Mouse (Mus musculus) liver, embryonic 14.5 days (tissue): Measurements from ENCODE around the gene Qars. TPM values are rescaled to one million over a fixed set of nuclear protein-coding genes. Genes with fewer than 3 reads are reported as not detected.

ENCODE experiments used
- ATAC-seq: fragments of 200-750 bp; cut with Nextera tagmentation; 2 replicates; pipeline ENCODE4 v1.8.0; 2017; ENCODE audit warnings: moderate number of reproducible peaks, mild to moderate bottlenecking, moderate library complexity; ENCODE audit not compliant: insufficient read depth
- DNase-seq, 3 experiments: peaks; one replicate each; pipeline ENCODE4 v3.0.0-alpha.2; 2012 to 2013; ENCODE audit warnings: low read depth in 3 of 3, low spot score in 3 of 3
- H3K27ac ChIP-seq: fragments of 300-500 bp; sonication (generic); 2 replicates; pipeline ENCODE4 v1.5.1; 2014; ENCODE audit warnings: moderate library complexity, mild to moderate bottlenecking, control low read depth, inconsistent platforms
- H3K27me3 ChIP-seq: fragments of 300-500 bp; sonication (generic); 2 replicates; pipeline ENCODE4 v1.6.1; 2014; ENCODE audit warnings: mild to moderate bottlenecking, low read length, moderate library complexity; ENCODE audit not compliant: control insufficient read depth, insufficient read depth
- H3K36me3 ChIP-seq: fragments of 300-500 bp; sonication (generic); replicated peaks from 2 replicates; pipeline ENCODE4 v1.6.1; 2014; ENCODE audit warnings: low read depth; ENCODE audit not compliant: control insufficient read depth, insufficient read depth
- H3K4me1 ChIP-seq, 2 experiments: fragments of 200-500 bp in 1 of 2; fragments of 300-500 bp in 1 of 2; sonication (generic) in 1 of 2; replicated peaks; 2 replicates each; pipeline ENCODE4 v1.6.1; 2012 to 2014; ENCODE audit warnings: antibody characterized with exemption in 1 of 2, inconsistent platforms in 1 of 2, low read length in 1 of 2; ENCODE audit not compliant: control insufficient read depth in 2 of 2, insufficient read depth in 2 of 2
- H3K4me2 ChIP-seq: fragments of 300-500 bp; sonication (generic); 2 replicates; pipeline ENCODE4 v1.6.1; 2014; ENCODE audit warnings: low read depth, mild to moderate bottlenecking, control low read depth, moderate library complexity
- H3K4me3 ChIP-seq, 2 experiments: fragments of 200-500 bp in 1 of 2; fragments of 300-500 bp in 1 of 2; sonication (generic) in 1 of 2; 2 replicates each; pipeline ENCODE4 v1.5.1; 2012 to 2014; ENCODE audit warnings: low read depth in 2 of 2, low read length in 2 of 2, mild to moderate bottlenecking in 2 of 2, control low read depth in 1 of 2, inconsistent platforms in 1 of 2, moderate library complexity in 1 of 2; ENCODE audit not compliant: insufficient read depth in 1 of 2
- H3K9ac ChIP-seq: fragments of 300-500 bp; sonication (generic); replicated peaks from 2 replicates; pipeline ENCODE4 v1.6.1; 2014; ENCODE audit warnings: mild to moderate bottlenecking, control low read depth, moderate library complexity
- H3K9me3 ChIP-seq: fragments of 300-500 bp; sonication (generic); 2 replicates; pipeline ENCODE4 v1.6.1; 2016; ENCODE audit warnings: low read length, mixed read lengths; ENCODE audit not compliant: control insufficient read depth
- CTCF ChIP-seq: IDR thresholded peaks from 2 replicates; pipeline ENCODE4 v1.5.1; 2016; ENCODE audit warnings: antibody characterized with exemption, low read depth, control low read depth
- EP300 ChIP-seq: IDR thresholded peaks from 2 replicates; pipeline ENCODE4 v1.6.1; 2016; ENCODE audit warnings: antibody characterized with exemption, low read depth
- WGBS: fragments of 180-500 bp; shearing (Covaris S2); extraction: QIAGEN DNeasy Blood & Tissue Kit; methylation state at CpG from one replicate; pipeline ENCODE4 v1.1.7; 2014; ENCODE audit not compliant: insufficient replicate concordance; 5-methylcytosine and 5-hydroxymethylcytosine counted together
- polyA plus RNA-seq, 2 experiments: library from polyadenylated mRNA; depleted of rRNA in 1 of 2; stranded (reverse) in 1 of 2; unstranded in 1 of 2; fragments of >200 nt; fragmentation: Nextera tagmentation in 1 of 2; extraction: Ambion mirVana in 1 of 2; gene quantifications; 2 replicates each; pipeline versions ENCODE4 v1.2.1 to v1.2.3; 2012 to 2014

The Qars gene
- polyA plus RNA-seq, 2 experiments, result 65.8 to 88.6 TPM

DNA sequence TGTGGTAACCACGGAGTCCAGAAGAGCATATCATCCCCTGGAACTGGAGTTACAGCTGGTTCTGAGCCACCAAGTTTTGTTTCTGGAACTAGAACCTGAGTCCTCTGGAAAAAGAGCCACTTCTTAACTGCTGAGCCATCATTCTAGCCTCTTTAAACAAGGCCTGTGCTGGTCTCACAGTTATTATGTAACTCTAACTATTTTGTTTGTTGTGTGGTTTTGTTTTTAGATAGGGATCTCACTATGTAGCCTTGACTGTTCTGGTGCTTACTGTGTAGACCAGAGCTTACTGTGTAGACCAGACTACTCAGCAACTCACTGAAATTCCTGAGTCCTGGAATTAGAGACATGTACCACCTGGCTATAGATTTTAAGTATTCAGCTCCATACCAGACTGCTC is 39.4 kb downstream of the Qars start:
- Histone ChIP-seq H3K36me3 (peaks cover 76% of the 10 kb centered on the region), H3K9me3 (no peaks in the 10 kb centered on the region), H3K4me2 (no peak overlapping the region), H3K27me3 (no peaks in the 10 kb centered on the region), H3K4me1 (peaks cover 2 to 4% of the 10 kb centered on the region in 2 experiments; a peak in 2 of 4 replicates), H3K4me3 (no peak overlapping the region), H3K27ac (no peak overlapping the region), H3K9ac (no peak overlapping the region)
- DNase-seq, result no peak
- 91% methylated on average over 1 of the region's 1 CpGs for WGBS
- no peak for TF ChIP-seq CTCF
- TF ChIP-seq EP300, result no peak
- ATAC-seq, result no peak

DNA sequence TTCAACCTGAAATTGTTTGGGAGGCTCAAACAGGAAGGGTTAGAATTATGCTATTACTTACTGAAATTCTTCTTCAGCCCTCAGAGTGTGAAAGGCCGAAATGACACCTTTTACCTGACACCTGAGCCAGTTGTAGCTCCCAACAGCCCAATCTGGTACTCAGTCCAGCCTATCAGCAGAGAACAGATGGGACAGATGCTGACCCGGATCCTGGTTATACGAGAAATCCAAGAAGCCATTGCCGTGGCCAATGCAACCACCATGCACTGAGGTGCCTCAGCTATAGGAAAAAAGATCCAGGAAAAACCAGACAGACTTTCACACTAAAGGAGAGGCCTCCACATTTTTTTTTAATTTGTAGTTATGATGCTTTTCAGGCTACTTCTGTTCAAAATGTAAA is 51.7 kb downstream of the Qars start:
- no peak overlapping the region for H3K9ac ChIP-seq
- H3K9me3 ChIP-seq, result no peaks in the 10 kb centered on the region
- H3K4me3 ChIP-seq, result no peak overlapping the region
- TF ChIP-seq EP300, result no peak
- no peak for TF ChIP-seq CTCF
- H3K36me3 ChIP-seq, result peaks cover 65% of the 10 kb centered on the region
- no peak overlapping the region for H3K27ac ChIP-seq
- DNase-seq (no peak), ATAC-seq (no peak)
- H3K27me3 ChIP-seq, result no peaks in the 10 kb centered on the region
- H3K4me1 ChIP-seq, result peaks cover 10 to 14% of the 10 kb centered on the region in 2 experiments; a peak in 3 of 4 replicates
- no peak overlapping the region for H3K4me2 ChIP-seq
- 73% methylated on average over 4 of the region's 4 CpGs for WGBS

DNA sequence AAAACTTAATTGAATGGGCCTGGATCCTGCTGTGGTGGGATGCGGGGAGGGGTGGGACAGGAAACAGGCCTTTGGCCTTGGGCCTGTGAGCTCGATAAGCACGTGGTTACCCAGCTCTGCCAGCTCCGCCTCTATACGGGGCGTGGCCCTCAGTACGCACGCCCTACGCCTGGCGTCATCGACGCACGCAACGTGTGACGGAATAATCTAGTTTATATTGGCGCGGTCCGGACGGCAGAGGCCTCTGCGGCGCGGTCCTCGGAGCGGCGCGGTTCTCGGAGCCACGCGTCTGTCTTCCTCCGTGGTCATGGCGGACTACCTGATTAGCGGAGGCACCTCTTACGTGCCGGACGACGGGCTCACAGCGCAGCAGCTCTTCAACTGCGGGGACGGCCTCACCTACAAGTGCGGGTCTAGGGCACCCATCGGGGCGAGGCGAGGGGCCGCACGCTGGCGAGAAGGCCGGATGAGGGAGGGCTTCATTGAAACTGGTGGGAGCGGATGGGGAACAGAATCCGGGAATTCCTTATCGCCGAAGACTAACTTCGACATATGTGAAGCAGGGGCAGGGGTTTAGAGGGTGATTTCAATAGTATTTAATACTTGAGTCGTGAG is 52.8 kb downstream of the Qars start, which contains the start of gene Impdh2:
Impdh2 (plus strand) TSS at position 60 of the 615 bp plus-strand sequence.
- DNase-seq (peak; percentile 93 to 95 (median 94)), ATAC-seq (peak; percentile 98)
- TF ChIP-seq EP300 (no peak), CTCF (peak; percentile 33; the same call in 1 of the 2 replicates)
- WGBS, result under 1% methylated on average over 50 of the region's 53 CpGs
- H3K4me3 ChIP-seq, result peak within 1 kb of the TSS; percentile 78 to 81
- H3K36me3 ChIP-seq, result peaks cover 64% of the 10 kb centered on the region
- H3K27me3 ChIP-seq, result no peaks in the 10 kb centered on the region
- H3K9me3 ChIP-seq, result no peaks in the 10 kb centered on the region
- peak within 1 kb of the TSS; percentile 66 for H3K27ac ChIP-seq
- peak within 1 kb of the TSS; percentile 82 for H3K9ac ChIP-seq
- peak within 1 kb of the TSS; percentile 97 for H3K4me2 ChIP-seq
- H3K4me1 ChIP-seq, result peaks cover 11 to 14% of the 10 kb centered on the region in 2 experiments; a peak in 3 of 4 replicates

DNA sequence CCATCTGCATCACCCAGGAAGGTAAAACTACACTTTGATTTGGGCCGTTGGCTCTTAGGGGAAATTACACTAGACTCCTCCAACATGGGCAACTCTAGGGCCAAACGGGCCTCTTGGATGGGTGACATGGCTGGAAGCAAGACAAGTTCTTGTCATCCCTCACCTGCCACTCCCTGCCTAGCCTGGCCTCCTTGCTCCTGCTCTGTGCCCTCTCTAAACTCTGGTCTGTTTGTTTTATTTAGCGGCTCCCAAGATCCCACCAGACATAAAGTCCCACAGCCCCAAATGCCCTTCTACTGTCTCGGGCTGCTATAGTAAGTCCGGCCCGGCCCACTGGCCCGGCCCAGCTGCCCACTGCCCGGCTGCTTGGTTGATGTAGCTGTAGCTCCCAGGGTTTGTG is 56.2 kb downstream of the Qars start:
- no peak overlapping the region for H3K9ac ChIP-seq
- TF ChIP-seq EP300 (no peak), CTCF (no peak)
- H3K27ac ChIP-seq, result no peak overlapping the region
- no peaks in the 10 kb centered on the region for H3K27me3 ChIP-seq
- ATAC-seq (no peak), DNase-seq (no peak)
- peaks cover 18 to 24% of the 10 kb centered on the region in 2 experiments for H3K4me1 ChIP-seq
- H3K9me3 ChIP-seq, result no peaks in the 10 kb centered on the region
- 85% methylated on average over 8 of the region's 8 CpGs for WGBS
- no peak overlapping the region for H3K4me2 ChIP-seq
- peaks cover 41% of the 10 kb centered on the region for H3K36me3 ChIP-seq
- H3K4me3 ChIP-seq, result no peak overlapping the region

DNA sequence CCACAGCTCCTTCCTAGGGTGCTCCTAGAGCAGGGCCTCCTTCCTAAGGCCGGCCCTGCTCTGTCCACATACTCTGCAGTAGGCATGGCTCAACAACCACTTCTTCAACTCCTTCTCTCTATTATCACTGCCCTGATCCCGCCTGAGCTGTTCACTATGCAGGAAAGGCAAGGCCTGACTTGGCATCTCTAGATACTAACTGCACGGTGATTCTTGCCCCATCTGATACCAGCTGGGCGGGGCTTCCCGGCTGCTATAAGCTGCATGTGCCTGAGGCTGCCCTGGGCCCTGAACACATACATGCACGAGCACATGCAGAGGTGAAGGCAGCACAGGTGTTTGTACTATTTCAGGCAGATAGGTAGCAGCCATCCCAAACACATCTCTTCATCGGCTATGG is 56.6 kb downstream of the Qars start:
- Histone ChIP-seq H3K36me3 (peaks cover 36% of the 10 kb centered on the region), H3K4me1 (peaks cover 22 to 29% of the 10 kb centered on the region in 2 experiments), H3K27ac (no peak overlapping the region), H3K4me3 (no peak overlapping the region), H3K27me3 (no peaks in the 10 kb centered on the region), H3K9ac (no peak overlapping the region), H3K4me2 (no peak overlapping the region), H3K9me3 (no peaks in the 10 kb centered on the region)
- no peak for DNase-seq
- TF ChIP-seq EP300, result no peak
- no peak for ATAC-seq
- 46% methylated on average over 7 of the region's 7 CpGs for WGBS

Other genes starting within 250 kb of the Qars start
- 4.8 and 5.3 TPM in 2 replicates for gene Dag1, start 243.7 kb upstream of the Qars start, polyA plus RNA-seq (2012; rRNA removed)
- gene Dag1, start 243.7 kb upstream of the Qars start, polyA plus RNA-seq (2014; fragmentation: Nextera tagmentation; extraction: Ambion mirVana), result 12.0 and 13.0 TPM in 2 replicates
- 2.8 and 2.9 TPM in 2 replicates for gene Nicn1, start 217.3 kb upstream of the Qars start, polyA plus RNA-seq (2012; rRNA removed)
- 4.3 and 6.2 TPM in 2 replicates for gene Nicn1, start 217.3 kb upstream of the Qars start, polyA plus RNA-seq (2014; fragmentation: Nextera tagmentation; extraction: Ambion mirVana)
- gene Amt, start 210.9 kb upstream of the Qars start, polyA plus RNA-seq (2012; rRNA removed), result 6.1 and 7.5 TPM in 2 replicates
- 7.2 and 7.7 TPM in 2 replicates for gene Amt, start 210.9 kb upstream of the Qars start, polyA plus RNA-seq (2014; fragmentation: Nextera tagmentation; extraction: Ambion mirVana)
- gene Rhoa, start 201.6 kb upstream of the Qars start, polyA plus RNA-seq (2012; rRNA removed), result 62.5 and 76.4 TPM in 2 replicates
- gene Rhoa, start 201.6 kb upstream of the Qars start, polyA plus RNA-seq (2014; fragmentation: Nextera tagmentation; extraction: Ambion mirVana), result 130 and 133 TPM in 2 replicates
- gene Tcta, start 201.5 kb upstream of the Qars start, polyA plus RNA-seq (2012; rRNA removed), result 10.4 and 10.6 TPM in 2 replicates
- gene Tcta, start 201.5 kb upstream of the Qars start, polyA plus RNA-seq (2014; fragmentation: Nextera tagmentation; extraction: Ambion mirVana), result 10.9 and 13.2 TPM in 2 replicates
- gene Gpx1, start 168.8 kb upstream of the Qars start, polyA plus RNA-seq (2012; rRNA removed), result 3,084 and 3,741 TPM in 2 replicates
- 6,910 and 6,914 TPM in 2 replicates for gene Gpx1, start 168.8 kb upstream of the Qars start, polyA plus RNA-seq (2014; fragmentation: Nextera tagmentation; extraction: Ambion mirVana)
- 29.2 and 38.5 TPM in 2 replicates for gene Usp4, start 159.9 kb upstream of the Qars start, polyA plus RNA-seq (2012; rRNA removed)
- gene Usp4, start 159.9 kb upstream of the Qars start, polyA plus RNA-seq (2014; fragmentation: Nextera tagmentation; extraction: Ambion mirVana), result 59.3 and 67.6 TPM in 2 replicates
- 0.47 and 0.49 TPM in 2 replicates for gene 1700102P08Rik, start 114.9 kb upstream of the Qars start, polyA plus RNA-seq (2012; rRNA removed)
- 0.45 and 0.52 TPM in 2 replicates for gene 1700102P08Rik, start 114.9 kb upstream of the Qars start, polyA plus RNA-seq (2014; fragmentation: Nextera tagmentation; extraction: Ambion mirVana)
- gene Ccdc36, start 79.2 kb upstream of the Qars start, polyA plus RNA-seq (2012; rRNA removed), result 0.12 and 0.20 TPM in 2 replicates
- gene Ccdc36, start 79.2 kb upstream of the Qars start, polyA plus RNA-seq (2014; fragmentation: Nextera tagmentation; extraction: Ambion mirVana), result 0.24 and 0.27 TPM in 2 replicates
- gene BC048562, start 71.2 kb upstream of the Qars start, polyA plus RNA-seq (2012; rRNA removed), result not detected in 2 replicates
- gene BC048562, start 71.2 kb upstream of the Qars start, polyA plus RNA-seq (2014; fragmentation: Nextera tagmentation; extraction: Ambion mirVana), result not detected in 2 replicates
- 8.6 and 9.7 TPM in 2 replicates for gene Ccdc71, start 47.2 kb upstream of the Qars start, polyA plus RNA-seq (2012; rRNA removed)
- gene Ccdc71, start 47.2 kb upstream of the Qars start, polyA plus RNA-seq (2014; fragmentation: Nextera tagmentation; extraction: Ambion mirVana), result 14.5 and 15.6 TPM in 2 replicates
- 13.1 and 16.5 TPM in 2 replicates for gene Klhdc8b, start 46.1 kb upstream of the Qars start, polyA plus RNA-seq (2012; rRNA removed)
- gene Klhdc8b, start 46.1 kb upstream of the Qars start, polyA plus RNA-seq (2014; fragmentation: Nextera tagmentation; extraction: Ambion mirVana), result 6.9 and 9.5 TPM in 2 replicates
- 8.3 and 9.1 TPM in 2 replicates for gene Lamb2, start 28.0 kb upstream of the Qars start, polyA plus RNA-seq (2012; rRNA removed)
- 4.3 and 5.8 TPM in 2 replicates for gene Lamb2, start 28.0 kb upstream of the Qars start, polyA plus RNA-seq (2014; fragmentation: Nextera tagmentation; extraction: Ambion mirVana)
- 33.9 and 36.0 TPM in 2 replicates for gene Usp19, start 17.1 kb upstream of the Qars start, polyA plus RNA-seq (2012; rRNA removed)
- gene Usp19, start 17.1 kb upstream of the Qars start, polyA plus RNA-seq (2014; fragmentation: Nextera tagmentation; extraction: Ambion mirVana), result 17.1 and 22.5 TPM in 2 replicates
- 34.0 and 40.6 TPM in 2 replicates for gene Qrich1, start 9.1 kb downstream of the Qars start, polyA plus RNA-seq (2012; rRNA removed)
- 39.8 and 46.3 TPM in 2 replicates for gene Qrich1, start 9.1 kb downstream of the Qars start, polyA plus RNA-seq (2014; fragmentation: Nextera tagmentation; extraction: Ambion mirVana)
- 86.6 and 117 TPM in 2 replicates for gene Impdh2, start 52.6 kb downstream of the Qars start, polyA plus RNA-seq (2012; rRNA removed)
- gene Impdh2, start 52.6 kb downstream of the Qars start, polyA plus RNA-seq (2014; fragmentation: Nextera tagmentation; extraction: Ambion mirVana), result 104 and 117 TPM in 2 replicates
- gene Ndufaf3, start 59.7 kb downstream of the Qars start, polyA plus RNA-seq (2012; rRNA removed), result 8.9 and 12.1 TPM in 2 replicates
- 36.1 and 36.9 TPM in 2 replicates for gene Ndufaf3, start 59.7 kb downstream of the Qars start, polyA plus RNA-seq (2014; fragmentation: Nextera tagmentation; extraction: Ambion mirVana)
- 43.8 and 48.0 TPM in 2 replicates for gene Dalrd3, start 62.2 kb downstream of the Qars start, polyA plus RNA-seq (2012; rRNA removed)
- 26.4 and 33.6 TPM in 2 replicates for gene Dalrd3, start 62.2 kb downstream of the Qars start, polyA plus RNA-seq (2014; fragmentation: Nextera tagmentation; extraction: Ambion mirVana)
- gene Wdr6, start 71.0 kb downstream of the Qars start, polyA plus RNA-seq (2012; rRNA removed), result 8.4 and 9.4 TPM in 2 replicates
- gene Wdr6, start 71.0 kb downstream of the Qars start, polyA plus RNA-seq (2014; fragmentation: Nextera tagmentation; extraction: Ambion mirVana), result 8.4 and 11.1 TPM in 2 replicates
- gene P4htm, start 90.0 kb downstream of the Qars start, polyA plus RNA-seq (2012; rRNA removed), result 0.52 and 0.54 TPM in 2 replicates
- gene P4htm, start 90.0 kb downstream of the Qars start, polyA plus RNA-seq (2014; fragmentation: Nextera tagmentation; extraction: Ambion mirVana), result 0.25 and 0.67 TPM in 2 replicates
- gene Arih2, start 141.7 kb downstream of the Qars start, polyA plus RNA-seq (2012; rRNA removed), result 15.3 and 17.7 TPM in 2 replicates
- 18.0 and 22.0 TPM in 2 replicates for gene Arih2, start 141.7 kb downstream of the Qars start, polyA plus RNA-seq (2014; fragmentation: Nextera tagmentation; extraction: Ambion mirVana)
- 5.8 and 8.6 TPM in 2 replicates for gene Slc25a20, start 154.4 kb downstream of the Qars start, polyA plus RNA-seq (2012; rRNA removed)
- 12.3 and 14.0 TPM in 2 replicates for gene Slc25a20, start 154.4 kb downstream of the Qars start, polyA plus RNA-seq (2014; fragmentation: Nextera tagmentation; extraction: Ambion mirVana)
- 5.0 and 6.4 TPM in 2 replicates for gene Prkar2a, start 181.6 kb downstream of the Qars start, polyA plus RNA-seq (2012; rRNA removed)
- 9.9 and 10.1 TPM in 2 replicates for gene Prkar2a, start 181.6 kb downstream of the Qars start, polyA plus RNA-seq (2014; fragmentation: Nextera tagmentation; extraction: Ambion mirVana)